Mouse (Mus musculus) small intestine, adult 2 months (tissue): Measurements from ENCODE around the gene Tsc2.

Experiments used
- CTCF ChIP-seq: fragments of 200-500 bp; IDR thresholded peaks from 2 replicates; pipeline ENCODE4 v1.5.1; 2012; ENCODE audit warnings: low read depth, mild to moderate bottlenecking, control low read depth, inconsistent platforms, low read length, moderate library complexity, mixed read lengths; ENCODE audit not compliant: insufficient replicate concordance, insufficient read length; ENCODE audit errors: extremely low read depth
- POLR2A ChIP-seq: fragments of 200-500 bp; IDR thresholded peaks from 2 replicates; pipeline ENCODE4 v1.6.1; 2012; ENCODE audit warnings: low read depth, mild to moderate bottlenecking, control low read depth, inconsistent platforms, low read length, moderate library complexity

- TF ChIP-seq POLR2A (no peak), CTCF (no peak)
Measured at GRCm38 (mm10) chr17:24608370-24608769, 24.1 kb downstream of the Tsc2 start.
